Mouse (Mus musculus) hindbrain, embryonic 14.5 days (tissue): ENCODE measurements around the gene Mars. TPM values are rescaled to one million over a fixed set of nuclear protein-coding genes. Genes with fewer than 3 reads are reported as not detected.

Experiments
- ATAC-seq: fragments of 200-750 bp; cut with Nextera tagmentation; 2 replicates; pipeline ENCODE4 v1.8.0; 2017; ENCODE audit warnings: moderate number of reproducible peaks, mild to moderate bottlenecking, moderate TSS enrichment, moderate library complexity; ENCODE audit not compliant: low FRiP score
- DNase-seq: peaks from one replicate; pipeline ENCODE4 v3.0.0-alpha.2; 2015; ENCODE audit warnings: low spot score
- H3K27ac ChIP-seq: fragments of 300-500 bp; sonication (generic); 2 replicates; pipeline ENCODE4 v1.5.1; 2014; ENCODE audit warnings: mild to moderate bottlenecking, moderate library complexity
- H3K27me3 ChIP-seq: fragments of 300-500 bp; sonication (generic); 2 replicates; pipeline ENCODE4 v1.6.1; 2014; ENCODE audit warnings: mild to moderate bottlenecking, low read length, mixed read lengths; ENCODE audit not compliant: control insufficient read depth, insufficient read depth
- H3K36me3 ChIP-seq: fragments of 300-500 bp; sonication (generic); replicated peaks from 2 replicates; pipeline ENCODE4 v1.6.1; 2014; ENCODE audit not compliant: control insufficient read depth, insufficient read depth
- H3K4me1 ChIP-seq: fragments of 300-500 bp; sonication (generic); replicated peaks from 2 replicates; pipeline ENCODE4 v1.6.1; 2014; ENCODE audit warnings: antibody characterized with exemption, low read length, mixed read lengths; ENCODE audit not compliant: control insufficient read depth, insufficient read depth
- H3K4me2 ChIP-seq: fragments of 300-500 bp; sonication (generic); replicated peaks from 2 replicates; pipeline ENCODE4 v1.6.1; 2014; ENCODE audit warnings: mild to moderate bottlenecking, moderate library complexity
- H3K4me3 ChIP-seq: fragments of 300-500 bp; sonication (generic); replicated peaks from 2 replicates; pipeline ENCODE4 v1.5.1; 2014; ENCODE audit warnings: mild to moderate bottlenecking, low read length
- H3K9ac ChIP-seq: fragments of 300-500 bp; sonication (generic); 2 replicates; pipeline ENCODE4 v1.6.1; 2014
- H3K9me3 ChIP-seq: fragments of 300-500 bp; sonication (generic); 2 replicates; pipeline ENCODE4 v1.6.1; 2016; ENCODE audit warnings: low read length; ENCODE audit not compliant: control insufficient read depth
- WGBS: fragments of 180-500 bp; shearing (Covaris S2); extraction: QIAGEN DNeasy Blood & Tissue Kit; methylation state at CpG from one replicate; pipeline ENCODE4 v1.1.7; 2014; 5-methylcytosine and 5-hydroxymethylcytosine counted together
- polyA plus RNA-seq: library from polyadenylated mRNA; unstranded; fragments of >200 nt; fragmentation: Nextera tagmentation; extraction: Ambion mirVana; gene quantifications from 2 replicates; pipeline ENCODE4 v1.2.1, GENCODE M21; 2014

Gene Mars
- polyA plus RNA-seq, result 113 and 124 TPM in 2 replicates

GRCm38 (mm10) chr10:127311476-127312355 is at the start of gene Mars:
TSS of gene Mars (minus strand) at chr10:127311786.
- ATAC-seq (peak; percentile 97), DNase-seq (peak; percentile 94)
- H3K27ac ChIP-seq, result peak within 1 kb of the TSS; percentile 73
- peaks cover 29% of the 10 kb centered on the region for H3K36me3 ChIP-seq
- no peaks in the 10 kb centered on the region for H3K27me3 ChIP-seq
- WGBS, result under 1% methylated on average over 65 of the region's 65 CpGs
- H3K9me3 ChIP-seq, result no peaks in the 10 kb centered on the region
- peak within 1 kb of the TSS; percentile 64 for H3K4me3 ChIP-seq
- peak within 1 kb of the TSS; percentile 75 for H3K9ac ChIP-seq
- peaks cover 7% of the 10 kb centered on the region; the same call in 1 of the 2 replicates for H3K4me1 ChIP-seq
- peak within 1 kb of the TSS; percentile 64 for H3K4me2 ChIP-seq

GRCm38 (mm10) chr10:127360714-127361113 is 49.1 kb upstream of the Mars start:
- Histone ChIP-seq H3K4me1 (no peaks in the 10 kb centered on the region), H3K36me3 (no peaks in the 10 kb centered on the region), H3K9ac (no peak overlapping the region), H3K4me2 (no peak overlapping the region), H3K27me3 (no peaks in the 10 kb centered on the region), H3K27ac (no peak overlapping the region), H3K9me3 (no peaks in the 10 kb centered on the region), H3K4me3 (no peak overlapping the region)
- 89% methylated on average over 3 of the region's 3 CpGs for WGBS
- DNase-seq, result no peak
- ATAC-seq, result no peak

GRCm38 (mm10) chr10:127355336-127355735 is 43.8 kb upstream of the Mars start:
- ATAC-seq (no peak), DNase-seq (no peak)
- Histone ChIP-seq H3K4me2 (no peak overlapping the region), H3K36me3 (no peaks in the 10 kb centered on the region), H3K9ac (no peak overlapping the region), H3K27ac (no peak overlapping the region), H3K4me1 (0 out of 2 replicates have a peak, but pooled peaks cover 3% of the 10 kb centered on the region), H3K27me3 (no peaks in the 10 kb centered on the region), H3K4me3 (no peak overlapping the region), H3K9me3 (no peaks in the 10 kb centered on the region)
- WGBS, result 49% methylated on average over 10 of the region's 10 CpGs

GRCm38 (mm10) chr10:127353909-127354895 is 42.6 kb upstream of the Mars start, which contains the start of gene Inhbe:
TSS of gene Inhbe (minus strand) at chr10:127354411.
- Histone ChIP-seq H3K4me3 (no peak within 1 kb of the TSS), H3K36me3 (no peaks in the 10 kb centered on the region), H3K4me1 (0 out of 2 replicates have a peak, but pooled peaks cover 3% of the 10 kb centered on the region), H3K27ac (no peak within 1 kb of the TSS), H3K9ac (no peak within 1 kb of the TSS), H3K4me2 (no peak within 1 kb of the TSS), H3K27me3 (no peaks in the 10 kb centered on the region; the same call in 1 of the 2 replicates), H3K9me3 (no peaks in the 10 kb centered on the region)
- no peak for DNase-seq
- no peak for ATAC-seq
- 85% methylated on average over 18 of the region's 18 CpGs for WGBS

GRCm38 (mm10) chr10:127352766-127353165 is 41.2 kb upstream of the Mars start:
- Histone ChIP-seq H3K27me3 (no peaks in the 10 kb centered on the region; the same call in 1 of the 2 replicates), H3K27ac (no peak overlapping the region), H3K9me3 (no peaks in the 10 kb centered on the region), H3K36me3 (no peaks in the 10 kb centered on the region), H3K9ac (no peak overlapping the region), H3K4me2 (no peak overlapping the region), H3K4me1 (0 out of 2 replicates have a peak, but pooled peaks cover 3% of the 10 kb centered on the region), H3K4me3 (no peak overlapping the region)
- WGBS, result 88% methylated on average over 11 of the region's 11 CpGs
- ATAC-seq (no peak), DNase-seq (no peak)

GRCm38 (mm10) chr10:127352187-127352586 is 40.6 kb upstream of the Mars start:
- Histone ChIP-seq H3K9ac (no peak overlapping the region), H3K27me3 (no peaks in the 10 kb centered on the region; the same call in 1 of the 2 replicates), H3K4me3 (no peak overlapping the region), H3K4me1 (0 out of 2 replicates have a peak, but pooled peaks cover 3% of the 10 kb centered on the region), H3K36me3 (no peaks in the 10 kb centered on the region), H3K9me3 (no peaks in the 10 kb centered on the region), H3K4me2 (no peak overlapping the region), H3K27ac (no peak overlapping the region)
- 91% methylated on average over 9 of the region's 9 CpGs for WGBS
- DNase-seq, result no peak
- ATAC-seq, result no peak

GRCm38 (mm10) chr10:127351719-127352118 is 40.1 kb upstream of the Mars start:
- Histone ChIP-seq H3K9me3 (no peaks in the 10 kb centered on the region), H3K27me3 (no peaks in the 10 kb centered on the region; the same call in 1 of the 2 replicates), H3K4me2 (no peak overlapping the region), H3K4me1 (0 out of 2 replicates have a peak, but pooled peaks cover 3% of the 10 kb centered on the region), H3K27ac (no peak overlapping the region), H3K36me3 (no peaks in the 10 kb centered on the region), H3K4me3 (no peak overlapping the region), H3K9ac (no peak overlapping the region)
- ATAC-seq (no peak), DNase-seq (no peak)
- 78% methylated on average over 8 of the region's 8 CpGs for whole genome bisulfite sequencing

- H3K27me3 ChIP-seq, result no peaks in the 10 kb centered on the region; the same call in 1 of the 2 replicates
- H3K4me3 ChIP-seq, result no peak overlapping the region
- 79% methylated on average over 8 of the region's 8 CpGs for WGBS
- no peaks in the 10 kb centered on the region for H3K36me3 ChIP-seq
- 0 out of 2 replicates have a peak overlapping the region, but pooled peaks have one; percentile 39 for H3K9ac ChIP-seq
- no peak overlapping the region for H3K27ac ChIP-seq
- H3K4me1 ChIP-seq, result 0 out of 2 replicates have a peak, but pooled peaks cover 3% of the 10 kb centered on the region
- H3K4me2 ChIP-seq, result no peak overlapping the region
- no peaks in the 10 kb centered on the region for H3K9me3 ChIP-seq
- no peak for DNase-seq
- ATAC-seq, result no peak
These were observed 39.7 kb upstream of the Mars start for GRCm38 (mm10) chr10:127351285-127351595.
